Comparison of ENCODE assay signal across 8 mouse cellular contexts in the genomic region with DNA sequence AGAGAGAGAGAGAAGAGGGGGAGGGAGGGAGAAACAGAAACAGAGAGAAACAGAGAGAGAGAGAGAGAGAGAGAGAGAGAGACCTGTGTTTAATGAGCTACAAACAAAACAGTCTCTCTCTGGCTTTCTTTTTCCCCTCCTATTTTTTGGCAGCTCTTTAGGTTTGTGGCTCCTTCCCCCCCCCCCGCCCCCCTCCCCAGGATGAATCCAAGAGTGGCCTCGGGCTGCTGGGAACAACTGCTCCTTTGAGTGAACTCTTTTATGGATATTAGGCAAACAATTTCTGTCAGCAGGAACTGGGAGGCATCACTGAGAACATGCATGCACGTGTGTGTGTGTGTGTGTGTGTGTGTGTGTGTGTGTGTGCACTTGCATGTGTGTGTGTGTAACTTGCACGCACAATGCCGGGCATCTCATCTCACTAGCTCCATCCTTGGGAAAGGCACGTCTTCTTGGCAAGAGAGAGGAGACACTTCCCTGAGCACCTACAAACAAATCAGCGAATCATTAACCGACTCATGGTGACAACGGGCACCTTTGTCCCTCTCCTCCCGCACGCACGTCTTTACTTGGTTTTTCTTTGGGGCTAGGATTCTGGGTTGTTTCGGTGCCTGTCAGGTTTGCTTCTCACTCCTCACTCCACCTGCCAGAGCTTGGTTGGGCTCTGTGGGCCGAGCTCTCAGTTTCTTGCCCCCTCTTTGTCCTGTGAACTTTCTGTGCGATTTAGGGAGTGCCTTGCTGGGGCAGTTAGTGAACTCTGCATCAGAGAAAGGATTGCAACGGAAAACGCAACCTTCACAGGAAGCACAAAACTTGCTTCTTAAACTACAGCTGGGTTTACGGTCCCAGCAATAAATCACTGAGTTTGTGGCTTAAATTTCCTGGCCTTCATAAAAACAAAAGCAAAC.
DNase-seq lines count a peak whose midpoint lies in the region; ATAC-seq and TF ChIP-seq lines count a peak whose summit lies in the region.

No protein-coding gene starts in this region.

- no peak for TF ChIP-seq CTCF in kidney, adult 2 months (conservative IDR thresholded peaks at IDR 0.05; ENCODE audit: insufficient read depth, insufficient read length, low read depth, low read length)

- H3K4me3 ChIP-seq in kidney, adult 2 months (ENCODE audit: insufficient read depth, low read depth, low read length) = no peak overlapping the region
- H3K4me3 ChIP-seq in embryonic facial prominence, embryonic 12.5 days = no peak overlapping the region
- no peak overlapping the region for H3K4me3 ChIP-seq in neural tube, embryonic 14.5 days (ENCODE audit: low read depth, low read length)

- H3K27me3 ChIP-seq in kidney, adult 2 months (replicated peaks; ENCODE audit: control insufficient read depth, insufficient read depth, low read length) = no peaks in the 10 kb centered on the region
- H3K27me3 ChIP-seq in embryonic facial prominence, embryonic 12.5 days = no peaks in the 10 kb centered on the region
- H3K27me3 ChIP-seq in neural tube, embryonic 14.5 days (ENCODE audit: control insufficient read depth, insufficient read depth, low read length) = no peaks in the 10 kb centered on the region

- H3K4me1 ChIP-seq in kidney, adult 2 months (ENCODE audit: control insufficient read depth, insufficient read depth, low read length) = peaks cover 10% of the 10 kb centered on the region
- H3K4me1 ChIP-seq in embryonic facial prominence, embryonic 12.5 days = peaks cover 38% of the 10 kb centered on the region
- H3K4me1 ChIP-seq in neural tube, embryonic 14.5 days (ENCODE audit: control insufficient read depth, insufficient read depth, low read length) = peaks cover 8% of the 10 kb centered on the region; the same call in 1 of the 2 replicates

- peak; percentile 51 for DNase-seq in kidney, adult 2 months
- DNase-seq in kidney, postnatal 25 days = no peak
- DNase-seq in kidney, postnatal 14 days = peak; percentile 29
- DNase-seq in right cerebral cortex, postnatal 10 days (ENCODE audit: low spot score in 2 of 2) = no peak
- no peak for DNase-seq in ovary, postnatal 14 days (ENCODE audit: low spot score)
- DNase-seq in left cerebral cortex, postnatal 25 days (ENCODE audit: low spot score in 2 of 2) = no peak

- H3K9ac ChIP-seq in embryonic facial prominence, embryonic 12.5 days = no peak overlapping the region; the same call in 1 of the 2 replicates
- H3K9ac ChIP-seq in neural tube, embryonic 14.5 days (replicated peaks; ENCODE audit: low read depth, low read length) = no peak overlapping the region

- intact Hi-C loops in left cerebral cortex, postnatal 25 days (cut with DNase I) = no loop called here

- H3K4me2 ChIP-seq in embryonic facial prominence, embryonic 12.5 days (replicated peaks) = 0 out of 2 replicates have a peak overlapping the region, but pooled peaks have one; percentile 25
- H3K4me2 ChIP-seq in neural tube, embryonic 14.5 days (ENCODE audit: low read depth, low read length) = no peak overlapping the region

- no peaks in the 10 kb centered on the region for H3K36me3 ChIP-seq in kidney, adult 2 months (ENCODE audit: control insufficient read depth, insufficient read depth, low read length)
- no peaks in the 10 kb centered on the region for H3K36me3 ChIP-seq in embryonic facial prominence, embryonic 12.5 days
- H3K36me3 ChIP-seq in neural tube, embryonic 14.5 days (ENCODE audit: control insufficient read depth, insufficient read depth, low read length) = no peaks in the 10 kb centered on the region

- H3K27ac ChIP-seq in kidney, adult 2 months (ENCODE audit: insufficient read depth, low read depth, low read length) = peak overlapping the region; percentile 6; the same call in 1 of the 2 replicates
- peak overlapping the region; percentile 86 for H3K27ac ChIP-seq in embryonic facial prominence, embryonic 12.5 days
- H3K27ac ChIP-seq in neural tube, embryonic 14.5 days (ENCODE audit: low read depth, low read length) = peak overlapping the region; percentile 16; the same call in 1 of the 2 replicates

- no peak for ATAC-seq in embryonic facial prominence, embryonic 12.5 days (ENCODE audit: insufficient number of reproducible peaks, insufficient read depth, low FRiP score, low TSS enrichment)
- peak; percentile 16; the same call in 1 of the 2 replicates for ATAC-seq in neural tube, embryonic 14.5 days (ENCODE audit: low read depth)

- H3K9me3 ChIP-seq in embryonic facial prominence, embryonic 12.5 days = no peaks in the 10 kb centered on the region
- no peaks in the 10 kb centered on the region for H3K9me3 ChIP-seq in neural tube, embryonic 14.5 days (ENCODE audit: control insufficient read depth, low read length)

- no peak for TF ChIP-seq POLR2A in kidney, adult 2 months (IDR thresholded peaks at IDR 0.05; ENCODE audit: low read depth, low read length)

- 20% methylated on average over 18 of the region's 18 CpGs for WGBS in kidney, adult 2 months
- WGBS in embryonic facial prominence, embryonic 12.5 days = 10% methylated on average over 17 of the region's 18 CpGs
- WGBS in neural tube, embryonic 14.5 days = 11% methylated on average over 18 of the region's 18 CpGs

Comparison
In these comparisons a context has a peak if more than half of its experiments do, and no peak if none do; other contexts are left out.
1. DNase-seq: peak in kidney, adult 2 months (single experiment) and kidney, postnatal 14 days (single experiment); none in kidney, postnatal 25 days (0 of 2), right cerebral cortex, postnatal 10 days (0 of 2), ovary, postnatal 14 days (single experiment) and left cerebral cortex, postnatal 25 days (0 of 2).
2. H3K27ac ChIP-seq: peak in every context shown above with its lines; median percentile 86 in embryonic facial prominence, embryonic 12.5 days; 16 in neural tube, embryonic 14.5 days; 6 in kidney, adult 2 months.